Mouse (Mus musculus): ENCODE measurements around the gene Slc1a2.

DNA sequence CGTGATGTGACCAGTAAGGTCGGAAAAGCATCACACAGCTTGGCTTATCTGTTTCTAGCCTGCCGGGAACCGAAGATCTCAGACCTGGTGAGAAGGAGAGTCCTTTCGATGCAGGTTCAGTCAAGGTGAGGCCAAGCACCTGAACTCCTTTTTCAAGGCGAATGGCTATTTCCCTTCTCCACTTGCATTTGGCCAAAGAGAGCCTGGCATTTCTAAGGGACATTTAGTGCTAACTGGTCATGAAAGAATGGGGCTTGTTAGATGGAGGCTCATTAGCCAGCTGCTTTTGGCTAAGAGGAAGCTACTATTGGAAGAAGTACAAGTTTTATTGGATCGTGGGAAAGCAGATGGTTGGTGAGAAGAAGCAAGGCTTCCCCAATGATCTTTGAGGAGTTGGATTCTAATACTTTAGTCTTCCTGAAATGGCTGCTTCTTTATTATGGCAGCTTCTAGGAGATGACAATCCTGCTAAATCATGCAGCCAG lies 22.3 kb upstream of the Slc1a2 start:
- no peak for TF ChIP-seq POLR2A (IDR thresholded peaks at IDR 0.05; ENCODE audit: extremely low read depth, insufficient read depth, low read length)
- no peak for TF ChIP-seq CTCF (IDR thresholded peaks at IDR 0.05; ENCODE audit: low read depth, low read length)

Data from liver, adult 2 months (tissue).